Mouse (Mus musculus) naive thymus-derived CD4-positive, alpha-beta T cell, adult 2 months (primary cell): Measurements from ENCODE around the gene Hepacam2.
A peak's percentile ranks its signal among the peaks of the same experiment; 100 is the strongest.
"Not testable (repeated sequence)": the region's sequence is repeated elsewhere in the genome, so short reads cannot be mapped to it uniquely, and the experiment has no call there.

Experiments
- DNase-seq: peaks from one replicate; pipeline ENCODE4 v3.0.0-alpha.2; 2011; ENCODE audit warnings: low read depth

The Hepacam2 gene

GRCm38 (mm10) chr6:3498162-3498848 is at the start of gene Hepacam2, which contains the start of gene Vps50:
TSS of gene Hepacam2 (minus strand) at chr6:3498298.
TSS of gene Vps50 (plus strand) at chr6:3498382.
- peak; percentile 91 for DNase-seq

- no peak for DNase-seq
Observed at GRCm38 (mm10) chr6:3544970-3545369, 46.9 kb upstream of the Hepacam2 start.

- DNase-seq, result no peak
Observed at GRCm38 (mm10) chr6:3543862-3544261, 45.8 kb upstream of the Hepacam2 start.

DNA sequence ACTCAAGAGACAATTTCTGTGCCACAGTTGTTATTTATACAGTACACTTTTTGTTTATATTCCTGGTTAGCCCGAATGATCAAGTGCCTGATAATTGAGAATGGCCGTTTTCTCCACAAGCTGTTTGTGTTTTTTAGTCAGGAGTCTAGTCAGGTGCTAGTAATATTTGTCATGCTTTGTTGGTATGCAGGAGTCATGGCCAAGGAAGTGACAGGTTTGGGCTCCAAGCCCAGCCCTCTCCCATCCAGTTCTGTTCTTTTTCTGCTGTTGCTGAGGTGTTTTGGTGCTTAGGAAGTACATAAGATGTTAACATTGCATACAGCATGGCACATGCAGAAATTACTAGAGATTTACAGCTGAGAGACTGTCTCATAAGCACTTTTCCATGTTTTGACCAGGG is 41.4 kb upstream of the Hepacam2 start:
- DNase-seq, result no peak

GRCm38 (mm10) chr6:3536048-3536447 is 38.0 kb upstream of the Hepacam2 start:
- DNase-seq, result no peak

DNA sequence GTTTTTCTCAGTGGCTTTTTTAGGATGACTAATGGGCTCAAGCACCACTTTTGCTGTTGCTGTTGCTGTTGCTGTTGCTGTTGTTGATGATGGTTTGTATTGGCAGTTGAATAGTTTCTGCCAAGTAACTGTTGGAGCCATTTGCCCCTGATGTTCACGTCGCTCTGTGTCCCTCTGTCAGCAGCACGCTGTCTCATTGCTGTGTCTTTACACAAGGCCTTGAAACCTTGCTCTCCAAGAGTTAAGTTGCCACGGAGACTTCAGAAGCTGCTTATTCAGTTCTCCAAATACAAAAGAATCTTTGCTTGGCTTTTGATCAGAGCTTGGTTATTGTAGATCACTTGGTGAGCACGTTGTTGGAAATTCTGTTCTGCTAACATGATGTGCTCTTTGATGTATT is 33.3 kb upstream of the Hepacam2 start:
- no peak for DNase-seq

DNA sequence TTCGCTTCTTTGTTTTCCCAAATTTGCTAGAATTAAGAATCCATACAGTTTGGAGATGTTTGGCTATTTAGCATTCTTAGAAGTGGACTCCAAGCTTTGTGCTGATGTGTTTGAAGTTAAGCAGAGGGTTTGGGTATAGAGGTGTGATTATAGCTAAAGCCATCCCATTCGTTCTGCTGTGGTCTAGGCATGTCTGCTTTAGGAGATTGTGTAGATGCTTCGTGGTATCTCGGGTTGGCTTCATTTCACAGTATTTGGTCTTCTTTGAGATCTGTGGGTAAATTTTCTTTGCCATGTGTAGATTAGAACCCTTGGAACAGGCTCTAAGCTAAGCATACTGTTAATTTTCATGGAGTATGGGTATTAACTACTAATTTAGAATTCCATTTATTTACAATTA is 30.1 kb upstream of the Hepacam2 start:
- no peak for DNase-seq

GRCm38 (mm10) chr6:3512611-3513010 is 14.5 kb upstream of the Hepacam2 start:
- no peak for DNase-seq

GRCm38 (mm10) chr6:3511612-3512011 is 13.5 kb upstream of the Hepacam2 start:
- DNase-seq, result no peak

DNA sequence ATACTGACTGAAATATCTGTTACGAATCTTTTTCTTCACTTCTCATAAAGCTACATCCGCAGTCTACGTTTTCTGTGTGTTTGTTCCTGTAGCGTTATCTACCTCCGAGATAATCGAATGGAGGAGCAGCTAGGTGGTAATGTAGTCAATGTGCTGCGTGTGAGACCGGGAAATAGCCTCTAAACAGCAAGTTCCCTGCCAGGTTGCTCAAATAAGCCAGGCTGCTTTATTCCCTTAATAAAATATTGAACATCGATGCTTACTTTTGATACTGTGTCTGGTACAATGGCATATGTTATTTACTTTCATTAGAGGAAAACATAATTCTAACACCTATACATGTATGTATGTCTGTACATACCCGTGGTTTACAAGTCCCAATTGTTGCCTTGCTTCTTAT is 13.0 kb upstream of the Hepacam2 start:
- DNase-seq, result no peak

GRCm38 (mm10) chr6:3509782-3510181 is 11.7 kb upstream of the Hepacam2 start:
- DNase-seq, result peak; percentile 62

DNA sequence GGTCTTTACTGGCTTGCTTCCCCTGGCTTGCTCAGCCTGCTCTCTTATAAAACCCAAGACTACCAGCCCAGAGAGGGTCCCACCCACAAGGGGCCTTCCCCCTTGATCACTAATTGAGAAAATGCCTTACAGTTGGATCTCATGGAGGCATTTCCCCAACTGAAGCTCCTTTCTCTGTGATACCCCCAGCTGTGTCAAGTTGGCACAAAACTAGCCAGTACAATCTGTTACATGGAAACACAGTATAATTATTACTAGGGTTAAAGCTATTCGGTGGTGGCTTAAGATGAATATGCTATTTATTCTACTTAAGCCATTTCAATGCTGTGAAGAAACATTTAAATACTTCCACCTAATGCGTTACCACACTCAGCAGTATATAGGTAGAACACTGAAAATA is 10.1 kb upstream of the Hepacam2 start:
- DNase-seq, result not testable (repeated sequence)

GRCm38 (mm10) chr6:3507078-3507477 is 9.0 kb upstream of the Hepacam2 start:
- DNase-seq, result no peak

GRCm38 (mm10) chr6:3505289-3505688 is 7.2 kb upstream of the Hepacam2 start:
- no peak for DNase-seq

DNA sequence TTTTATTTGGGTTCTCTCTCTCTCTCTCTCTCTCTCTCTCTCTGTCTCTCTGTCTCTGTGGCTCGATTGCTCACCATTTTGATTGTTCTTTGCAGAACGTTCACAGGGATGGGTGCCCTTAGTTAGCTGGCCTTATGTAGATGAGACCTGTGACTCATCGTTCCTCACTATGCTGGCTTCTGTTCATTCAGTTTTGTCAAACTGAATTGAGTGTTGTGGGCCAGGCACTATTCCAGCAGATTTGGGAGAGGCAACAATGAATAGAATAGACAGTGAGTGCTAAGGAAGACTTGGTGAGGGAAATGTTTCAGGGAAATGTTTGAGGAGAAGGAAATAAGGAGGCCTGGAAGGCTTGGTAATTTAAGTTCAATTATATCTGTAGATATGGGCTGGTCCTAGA is 2.2 kb upstream of the Hepacam2 start:
- DNase-seq, result no peak

- peak; percentile 75 for DNase-seq
Observed at GRCm38 (mm10) chr6:3496210-3496609, 1.9 kb downstream of the Hepacam2 start.

DNA sequence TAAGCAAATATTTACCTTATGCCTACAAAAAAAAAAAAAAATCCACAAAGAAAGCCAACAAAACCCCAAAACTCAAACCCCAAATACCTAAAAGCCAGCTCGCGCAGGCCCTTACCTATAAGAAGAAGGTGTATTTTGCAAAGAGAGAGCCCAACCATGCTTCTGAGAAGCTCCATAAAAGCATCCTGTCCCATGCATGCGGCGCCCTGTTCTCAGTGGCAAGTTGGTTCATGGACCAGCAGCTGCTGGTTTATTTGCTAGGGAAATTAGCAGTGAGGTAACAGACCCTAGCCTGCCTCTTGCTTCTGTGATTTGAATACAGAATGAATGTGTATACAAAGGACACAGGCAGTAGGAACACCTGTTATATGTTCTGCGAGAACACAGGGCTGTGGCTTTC is 3.8 kb downstream of the Hepacam2 start:
- no peak for DNase-seq

DNA sequence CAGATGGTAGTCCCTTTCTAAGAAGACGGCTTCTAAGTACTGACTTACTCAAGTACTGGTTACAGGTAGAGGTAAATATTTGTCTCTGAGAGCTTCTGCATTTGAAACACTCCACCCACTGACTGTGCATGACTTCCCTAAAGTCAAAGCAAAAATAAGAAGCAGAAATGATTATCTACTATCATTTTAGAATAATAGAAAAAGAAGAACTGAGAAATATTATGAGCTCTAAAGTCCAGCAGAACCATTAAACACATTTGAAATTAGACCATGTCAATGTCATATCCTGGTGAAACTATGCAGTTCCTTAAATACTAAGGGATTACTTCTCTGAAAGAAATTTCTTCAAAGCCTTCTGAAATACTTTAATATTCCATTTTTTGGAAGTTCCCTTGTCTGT is 10.7 kb downstream of the Hepacam2 start:
- DNase-seq, result no peak

DNA sequence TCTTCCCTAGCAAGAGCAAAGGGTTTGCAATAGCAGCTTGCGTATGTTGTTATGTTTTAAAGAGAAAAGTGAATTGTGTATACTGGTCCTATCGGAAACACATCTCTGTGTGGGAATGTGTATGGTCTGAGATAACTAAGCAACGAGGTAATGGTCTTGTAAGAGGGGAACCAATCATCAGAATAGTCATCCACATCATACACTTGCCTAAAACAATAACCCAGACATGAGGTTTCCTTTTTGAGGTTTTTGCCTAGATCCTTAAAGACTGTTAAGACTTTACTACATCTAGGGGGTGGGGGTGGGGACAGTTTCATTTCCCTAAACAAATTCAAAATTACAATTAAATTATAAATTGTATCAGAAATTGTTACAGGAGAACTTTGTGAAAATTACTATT is 13.0 kb downstream of the Hepacam2 start:
- DNase-seq, result no peak

DNA sequence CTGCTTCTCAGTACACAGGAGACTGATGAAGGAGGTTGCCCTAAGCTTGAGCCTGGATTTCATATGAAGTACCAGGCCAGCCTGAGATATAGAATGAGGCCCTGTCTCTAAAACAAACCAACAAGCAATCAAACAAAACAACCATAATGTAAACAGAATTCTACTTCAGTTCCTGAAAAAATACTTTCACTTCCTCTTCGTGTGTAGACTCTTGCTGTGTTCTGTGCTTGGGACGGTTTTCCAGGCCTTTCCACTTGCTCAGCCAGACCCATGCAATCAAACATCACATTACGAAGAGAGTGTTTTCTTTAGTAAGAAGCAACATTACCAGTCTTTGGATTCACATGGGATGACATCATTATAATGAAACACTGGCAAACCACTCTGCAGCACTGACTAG is 16.4 kb downstream of the Hepacam2 start:
- DNase-seq, result no peak

DNA sequence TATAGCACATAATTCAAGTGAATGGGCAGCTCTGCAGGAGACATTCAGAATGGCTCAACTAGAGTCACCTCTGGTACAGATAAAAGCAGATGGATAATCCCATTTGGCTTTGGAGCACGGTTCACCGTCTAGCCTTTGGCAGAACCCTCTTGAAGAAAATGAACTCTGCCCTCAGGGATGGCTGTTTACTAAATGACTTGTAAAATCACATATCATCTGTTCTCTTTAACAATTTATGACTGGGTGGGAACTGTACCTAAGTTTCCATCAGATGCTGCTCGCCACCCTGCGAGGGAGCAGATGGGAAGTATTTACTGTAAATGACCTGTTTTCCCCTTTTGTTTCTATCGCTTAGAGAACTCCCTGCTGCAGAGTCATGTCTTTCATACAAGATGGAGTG is 18.2 kb downstream of the Hepacam2 start:
- DNase-seq, result no peak

DNA sequence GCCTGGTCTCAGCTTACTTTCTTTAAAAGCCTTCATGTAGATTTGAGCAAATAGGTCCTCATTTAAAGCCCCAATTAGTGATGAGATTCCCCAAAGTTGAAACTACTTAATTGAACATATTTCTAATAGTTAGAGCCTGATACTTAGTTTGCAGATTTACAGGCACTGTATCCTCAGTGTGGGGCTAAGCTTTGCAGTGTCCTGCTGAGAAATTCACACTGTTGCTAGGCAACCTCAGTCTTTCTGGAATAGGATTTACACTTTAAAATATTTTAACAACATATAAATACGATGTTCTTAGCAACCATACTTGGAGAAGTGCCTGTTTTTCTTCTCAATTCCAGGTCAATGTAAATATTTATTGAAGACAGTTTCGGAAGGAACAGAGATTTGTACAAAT is 21.8 kb downstream of the Hepacam2 start:
- no peak for DNase-seq

DNA sequence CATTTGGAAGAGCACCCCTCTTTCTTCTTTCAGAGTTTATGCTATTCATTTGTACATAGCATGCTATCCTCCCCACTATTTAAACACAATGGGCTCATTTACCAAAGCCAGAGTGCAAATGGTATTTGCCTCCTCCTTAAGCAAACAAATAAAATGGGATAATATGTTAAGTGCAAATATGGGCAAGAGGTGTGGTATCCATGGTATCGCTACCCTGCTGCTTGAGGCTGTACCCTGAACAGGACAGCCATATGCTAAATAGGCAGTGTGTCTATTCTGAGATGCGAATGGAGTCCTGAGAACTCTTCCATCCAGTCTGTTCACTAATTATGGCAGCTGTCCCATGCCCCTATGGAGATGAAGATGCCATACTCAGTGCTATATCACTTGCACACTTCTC is 27.4 kb downstream of the Hepacam2 start:
- DNase-seq, result no peak

GRCm38 (mm10) chr6:3468627-3469026 is 29.5 kb downstream of the Hepacam2 start:
- DNase-seq, result no peak
